Mouse (Mus musculus): ENCODE measurements around the gene Mylpf.
"Not testable (repeated sequence)": the region's sequence is repeated elsewhere in the genome, so short reads cannot be mapped to it uniquely, and the experiment has no call there.

Gene Mylpf

GRCm38 (mm10) chr7:127225147-127225995, 16.7 kb downstream of the Mylpf start:
- DNase-seq (ENCODE audit: low read depth, low spot score), result peak; percentile 90

GRCm38 (mm10) chr7:127228615-127229303, 20.1 kb downstream of the Mylpf start:
- peak; percentile 94 for DNase-seq (ENCODE audit: low read depth, low spot score)

GRCm38 (mm10) chr7:127231376-127231775, 22.7 kb downstream of the Mylpf start:
- no peak for DNase-seq (ENCODE audit: low read depth, low spot score)

GRCm38 (mm10) chr7:127231826-127232621, 23.3 kb downstream of the Mylpf start:
- DNase-seq (ENCODE audit: low read depth, low spot score), result no peak

GRCm38 (mm10) chr7:127232622-127233367, 24.1 kb downstream of the Mylpf start, which contains the start of the genes Zfp553 and Sept1:
Gene Zfp553 (plus strand): TSS chr7:127233061.
Gene Sept1 (minus strand): TSS chr7:127233130.
- DNase-seq (ENCODE audit: low read depth, low spot score), result peak; percentile 96

GRCm38 (mm10) chr7:127233368-127233749, 24.7 kb downstream of the Mylpf start:
- no peak for DNase-seq (ENCODE audit: low read depth, low spot score)

- no peak for DNase-seq (ENCODE audit: low read depth, low spot score)
Measured at GRCm38 (mm10) chr7:127233765-127234164, 25.1 kb downstream of the Mylpf start.

- no peak for DNase-seq (ENCODE audit: low read depth, low spot score)
Measured at GRCm38 (mm10) chr7:127234777-127235176, 26.1 kb downstream of the Mylpf start.

- no peak for DNase-seq (ENCODE audit: low read depth, low spot score)
Measured at GRCm38 (mm10) chr7:127243361-127243867, 34.7 kb downstream of the Mylpf start.

- DNase-seq (ENCODE audit: low read depth, low spot score), result peak; percentile 96
Measured at GRCm38 (mm10) chr7:127243870-127244657, 35.4 kb downstream of the Mylpf start, which contains the start of gene Zfp771. Gene Zfp771 (plus strand): TSS chr7:127244274.

GRCm38 (mm10) chr7:127244658-127245510, 36.2 kb downstream of the Mylpf start:
- DNase-seq (ENCODE audit: low read depth, low spot score), result no peak

GRCm38 (mm10) chr7:127250511-127250910, 41.8 kb downstream of the Mylpf start:
- not testable (repeated sequence) for DNase-seq (ENCODE audit: low read depth, low spot score)

GRCm38 (mm10) chr7:127252414-127252813, 43.7 kb downstream of the Mylpf start:
- peak; percentile 66 for DNase-seq (ENCODE audit: low read depth, low spot score)

- no peak for DNase-seq (ENCODE audit: low read depth, low spot score)
Measured at GRCm38 (mm10) chr7:127253341-127253740, 44.7 kb downstream of the Mylpf start.

- peak; percentile 99 for DNase-seq (ENCODE audit: low read depth, low spot score)
Measured at GRCm38 (mm10) chr7:127253821-127254769, 45.4 kb downstream of the Mylpf start.

- DNase-seq (ENCODE audit: low read depth, low spot score), result no peak
Measured at GRCm38 (mm10) chr7:127255008-127255407, 46.3 kb downstream of the Mylpf start.

GRCm38 (mm10) chr7:127255965-127256364, 47.3 kb downstream of the Mylpf start:
- DNase-seq (ENCODE audit: low read depth, low spot score), result no peak

GRCm38 (mm10) chr7:127256518-127256917, 47.8 kb downstream of the Mylpf start:
- DNase-seq (ENCODE audit: low read depth, low spot score), result no peak
